Mouse (Mus musculus) T-helper 17 cell (primary cell): ENCODE results near the gene Def6.

Experiments
- in situ Hi-C, 2 experiments: fragments of 300-600 bp; cut with MboI, MseI; formaldehyde crosslinking; loops; 1 replicate in 1 of 2; 2 replicates in 1 of 2; pipeline ENCODE4 v1.15.1; 2025; ENCODE audit warnings: high pct_unique_total_duplicates in 2 of 2

Def6 gene

GRCm38 (mm10) chr17:28207591-28208313 is at the start of gene Def6:
Gene Def6 (plus strand): TSS chr17:28207778.
- in situ Hi-C loops = loop anchor here in 1 of 2 experiments (10.0 kb wide), 1 partner anchor 487 kb away; the partner anchor contains the start of genes Mapk14 and Slc26a8

GRCm38 (mm10) chr17:28160361-28160760 is 47.2 kb upstream of the Def6 start:
- in situ Hi-C loops = loop anchor here (5.0 kb wide), 2 partner anchors 68 to 78 kb away; partner anchors contain the start of gene Tcp11 (in 1 of the 2)

- in situ Hi-C loops = loop anchor here (5.0 kb wide), 2 partner anchors 69 to 79 kb away; partner anchors contain the start of gene Tcp11 (in 1 of the 2)
Measured at GRCm38 (mm10) chr17:28161310-28161881, 46.2 kb upstream of the Def6 start.

- in situ Hi-C loops = loop anchor here (5.0 kb wide), 2 partner anchors 71 to 81 kb away; partner anchors contain the start of gene Tcp11 (in 1 of the 2)
Measured at GRCm38 (mm10) chr17:28163666-28164065, 43.9 kb upstream of the Def6 start.

- in situ Hi-C loops = no loop called here
Measured at GRCm38 (mm10) chr17:28170460-28171305, 36.9 kb upstream of the Def6 start.

GRCm38 (mm10) chr17:28172690-28173089 is 34.9 kb upstream of the Def6 start:
- in situ Hi-C loops = no loop called here

GRCm38 (mm10) chr17:28176775-28177539 is 30.6 kb upstream of the Def6 start, which contains the start of gene Zfp523:
Gene Zfp523 (plus strand): TSS chr17:28177129.
- in situ Hi-C loops = no loop called here

- in situ Hi-C loops = no loop called here
Measured at GRCm38 (mm10) chr17:28177540-28178046, 30.0 kb upstream of the Def6 start.

GRCm38 (mm10) chr17:28180331-28180730 is 27.2 kb upstream of the Def6 start:
- in situ Hi-C loops = no loop called here

GRCm38 (mm10) chr17:28180783-28181544 is 26.6 kb upstream of the Def6 start:
- in situ Hi-C loops = no loop called here

- in situ Hi-C loops = no loop called here
Measured at GRCm38 (mm10) chr17:28184971-28185638, 22.5 kb upstream of the Def6 start.

GRCm38 (mm10) chr17:28188313-28188712 is 19.3 kb upstream of the Def6 start:
- in situ Hi-C loops = no loop called here

- in situ Hi-C loops = no loop called here
Measured at GRCm38 (mm10) chr17:28192754-28193153, 14.8 kb upstream of the Def6 start.

GRCm38 (mm10) chr17:28193559-28193958 is 14.0 kb upstream of the Def6 start:
- in situ Hi-C loops = no loop called here

- in situ Hi-C loops = no loop called here
Measured at GRCm38 (mm10) chr17:28195033-28195432, 12.5 kb upstream of the Def6 start.

GRCm38 (mm10) chr17:28197646-28198045 is 9.9 kb upstream of the Def6 start:
- in situ Hi-C loops = no loop called here

- in situ Hi-C loops = loop anchor here in 1 of 2 experiments (10.0 kb wide), 1 partner anchor 493 kb away; the partner anchor contains the start of genes Mapk14 and Slc26a8
Measured at GRCm38 (mm10) chr17:28201982-28202381, 5.6 kb upstream of the Def6 start.

- in situ Hi-C loops = loop anchor here in 1 of 2 experiments (10.0 kb wide), 1 partner anchor 491 kb away; the partner anchor contains the start of genes Mapk14 and Slc26a8
Measured at GRCm38 (mm10) chr17:28204052-28204720, 3.4 kb upstream of the Def6 start.

GRCm38 (mm10) chr17:28205443-28205842 is 2.1 kb upstream of the Def6 start:
- in situ Hi-C loops = loop anchor here in 1 of 2 experiments (10.0 kb wide), 1 partner anchor 489 kb away; the partner anchor contains the start of genes Mapk14 and Slc26a8
